Mouse (Mus musculus) heart, embryonic 14.5 days (tissue): ENCODE results near the gene Capns1. TPM values are rescaled to one million over a fixed set of nuclear protein-coding genes. Genes with fewer than 3 reads are reported as not detected.
"Not testable (repeated sequence)": the region's sequence is repeated elsewhere in the genome, so short reads cannot be mapped to it uniquely, and the experiment has no call there.

Experiments used
- ATAC-seq: fragments of 200-750 bp; cut with Nextera tagmentation; 2 replicates; pipeline ENCODE4 v1.8.0; 2017; ENCODE audit warnings: low read depth, moderate TSS enrichment; ENCODE audit not compliant: insufficient number of reproducible peaks, insufficient read depth, low FRiP score
- H3K27ac ChIP-seq, 2 experiments: fragments of 200-500 bp in 1 of 2; fragments of 300-500 bp in 1 of 2; sonication (generic) in 1 of 2; replicated peaks in 1 of 2; 2 replicates each; pipeline ENCODE4 v1.5.1; 2012 to 2014; ENCODE audit warnings: low read depth in 2 of 2, low read length in 2 of 2, control low read depth in 1 of 2, mild to moderate bottlenecking in 1 of 2, mixed read lengths in 1 of 2; ENCODE audit not compliant: control insufficient read depth in 1 of 2, insufficient read depth in 1 of 2
- H3K27me3 ChIP-seq: fragments of 300-500 bp; sonication (generic); 2 replicates; pipeline ENCODE4 v1.6.1; 2014; ENCODE audit warnings: mild to moderate bottlenecking, low read length, control low read depth; ENCODE audit not compliant: control insufficient read depth, insufficient read depth
- H3K36me3 ChIP-seq: fragments of 300-500 bp; sonication (generic); 2 replicates; pipeline ENCODE4 v1.6.1; 2014; ENCODE audit warnings: mild to moderate bottlenecking, control low read depth, low read length, mixed read lengths; ENCODE audit not compliant: control insufficient read depth, insufficient read depth
- H3K4me1 ChIP-seq, 2 experiments: fragments of 200-500 bp in 1 of 2; fragments of 300-500 bp in 1 of 2; sonication (generic) in 1 of 2; 2 replicates each; pipeline ENCODE4 v1.6.1; 2012 to 2014; ENCODE audit warnings: low read length in 2 of 2, control low read depth in 1 of 2, mixed read lengths in 1 of 2; ENCODE audit not compliant: control insufficient read depth in 2 of 2, insufficient read depth in 2 of 2
- H3K4me2 ChIP-seq: fragments of 300-500 bp; sonication (generic); 2 replicates; pipeline ENCODE4 v1.6.1; 2014; ENCODE audit warnings: mild to moderate bottlenecking, low read length
- H3K4me3 ChIP-seq, 2 experiments: fragments of 200-500 bp in 1 of 2; fragments of 300-500 bp in 1 of 2; sonication (generic) in 1 of 2; 2 replicates each; pipeline ENCODE4 v1.5.1; 2012 to 2014; ENCODE audit warnings: low read length in 2 of 2, mild to moderate bottlenecking in 2 of 2, control low read depth in 1 of 2, low read depth in 1 of 2, moderate library complexity in 1 of 2; ENCODE audit not compliant: control insufficient read depth in 1 of 2, insufficient read depth in 1 of 2
- H3K9ac ChIP-seq: fragments of 300-500 bp; sonication (generic); 2 replicates; pipeline ENCODE4 v1.6.1; 2014; ENCODE audit warnings: mild to moderate bottlenecking, low read length
- H3K9me3 ChIP-seq: fragments of 300-500 bp; sonication (generic); 2 replicates; pipeline ENCODE4 v1.6.1; 2016; ENCODE audit warnings: low read length, control low read depth; ENCODE audit not compliant: control insufficient read depth
- WGBS: fragments of 180-500 bp; shearing (Covaris S2); extraction: QIAGEN DNeasy Blood & Tissue Kit; methylation state at CpG from one replicate; pipeline ENCODE4 v1.1.7; 2014; 5-methylcytosine and 5-hydroxymethylcytosine counted together
- polyA plus RNA-seq: library from polyadenylated mRNA; unstranded; fragments of >200 nt; fragmentation: Nextera tagmentation; extraction: Ambion mirVana; gene quantifications from 2 replicates; pipeline ENCODE4 v1.2.1, GENCODE M21; 2014

Capns1 gene
- polyA plus RNA-seq, 1 experiment from 2014 or later: 73.7 TPM

- H3K9me3 ChIP-seq: no peaks in the 10 kb centered on the region
- peak overlapping the region in 1 of 2 experiments; percentile 22; a peak in 1 of 4 replicates for H3K27ac ChIP-seq
- no peaks in the 10 kb centered on the region for H3K36me3 ChIP-seq
- no peak for ATAC-seq
- H3K4me1 ChIP-seq: peaks cover 9 to 10% of the 10 kb centered on the region in 2 experiments; a peak in 3 of 4 replicates
- WGBS: 61% methylated on average over 11 of the region's 11 CpGs
- no peak overlapping the region for H3K4me3 ChIP-seq
- H3K9ac ChIP-seq: no peak overlapping the region
- no peak overlapping the region for H3K4me2 ChIP-seq
- H3K27me3 ChIP-seq: no peaks in the 10 kb centered on the region
These were observed 4.5 kb upstream of the Capns1 start for GRCm38 (mm10) chr7:30202895-30203690.

DNA sequence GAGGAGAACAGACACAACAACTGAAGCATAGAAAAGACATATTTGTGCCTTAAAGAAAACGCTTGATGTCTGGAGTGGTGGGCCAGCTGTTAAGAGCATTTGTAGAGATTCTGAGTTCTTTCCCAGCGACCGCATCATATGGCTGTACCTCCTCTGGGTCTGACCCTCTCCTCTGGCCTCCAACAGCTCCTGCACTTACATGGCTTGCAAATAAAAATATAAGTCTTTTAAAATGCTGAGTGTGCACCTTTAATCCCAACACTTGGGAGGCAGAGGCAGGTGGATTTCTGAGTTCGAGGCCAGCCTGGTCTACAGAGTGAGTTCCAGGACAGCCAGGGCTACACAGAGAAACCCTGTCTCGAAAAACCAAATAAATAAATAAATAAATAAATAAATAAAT is 2.0 kb upstream of the Capns1 start:
- ATAC-seq: not testable (repeated sequence)

DNA sequence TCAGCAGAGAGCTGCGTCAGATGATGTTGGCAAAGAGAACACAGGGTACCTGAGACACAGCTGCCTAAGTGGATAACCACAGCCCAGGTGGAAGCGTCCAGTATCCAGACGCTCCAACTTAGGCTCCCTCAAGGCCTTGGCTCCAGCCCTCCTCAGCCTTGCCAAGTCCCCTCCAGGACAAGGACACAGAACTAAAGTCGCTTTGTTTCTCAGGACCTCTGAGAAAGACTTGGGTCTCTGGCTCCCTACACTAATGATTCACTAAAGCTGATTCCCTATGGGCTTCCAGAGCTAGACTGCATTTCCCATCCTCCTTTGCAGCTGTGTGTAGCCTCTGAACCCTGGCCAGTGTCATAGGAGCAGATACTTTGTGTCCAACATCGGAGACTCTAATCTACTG is 1.6 kb upstream of the Capns1 start:
- Histone ChIP-seq H3K9ac (no peak overlapping the region), H3K4me1 (peaks cover 11 to 13% of the 10 kb centered on the region in 2 experiments; a peak in 3 of 4 replicates), H3K4me2 (no peak overlapping the region), H3K27ac (no peak overlapping the region), H3K36me3 (no peaks in the 10 kb centered on the region), H3K4me3 (no peak overlapping the region), H3K27me3 (no peaks in the 10 kb centered on the region), H3K9me3 (no peaks in the 10 kb centered on the region)
- ATAC-seq: no peak
- WGBS: 76% methylated on average over 5 of the region's 5 CpGs

More for the DNA sequence above, 2.0 kb upstream of the Capns1 start:
- H3K4me2 ChIP-seq, H3K9me3 ChIP-seq, H3K9ac ChIP-seq, H3K4me3 ChIP-seq, H3K36me3 ChIP-seq, H3K27ac ChIP-seq, H3K27me3 ChIP-seq: not testable (repeated sequence)
- WGBS: 85% methylated on average over 5 of the region's 5 CpGs
- peaks cover 10 to 13% of the 10 kb centered on the region in 2 experiments; a peak in 3 of 4 replicates for H3K4me1 ChIP-seq

GRCm38 (mm10) chr7:30199498-30200139 is 1.0 kb upstream of the Capns1 start:
- ATAC-seq: no peak
- H3K27ac ChIP-seq: no peak overlapping the region
- H3K4me2 ChIP-seq: no peak overlapping the region
- no peak overlapping the region for H3K9ac ChIP-seq
- H3K4me1 ChIP-seq: peaks cover 9 to 11% of the 10 kb centered on the region in 2 experiments; a peak in 2 of 4 replicates
- WGBS: 75% methylated on average over 18 of the region's 18 CpGs
- no peaks in the 10 kb centered on the region for H3K27me3 ChIP-seq
- no peaks in the 10 kb centered on the region for H3K36me3 ChIP-seq
- H3K4me3 ChIP-seq: no peak overlapping the region
- no peaks in the 10 kb centered on the region for H3K9me3 ChIP-seq

DNA sequence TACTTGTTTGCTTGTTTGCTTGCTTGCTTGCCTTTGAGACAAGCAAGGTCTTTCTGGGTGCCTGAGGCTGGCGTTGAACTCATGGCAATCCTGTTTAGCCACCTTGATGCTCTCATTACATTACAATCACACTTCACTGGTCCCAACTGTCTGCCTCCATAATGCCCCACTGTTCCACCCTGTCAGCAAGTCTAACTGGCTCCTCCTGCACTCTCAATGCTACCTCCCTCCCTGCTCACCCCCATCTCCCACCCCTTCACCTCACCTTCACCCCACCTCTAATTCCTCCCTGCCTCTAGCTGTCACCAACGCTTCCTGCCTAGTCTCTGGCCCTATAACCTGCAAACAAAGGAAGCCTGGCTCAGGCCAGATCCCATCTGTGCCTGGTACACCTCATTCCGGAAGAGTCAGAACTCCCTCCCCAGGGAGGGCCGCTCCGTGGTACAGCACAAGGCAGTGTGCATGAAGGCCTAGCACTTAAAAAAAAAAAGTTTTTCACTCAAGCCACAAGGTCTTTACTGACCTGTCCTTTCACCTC is 950 bp downstream of the Capns1 start:
- 56% methylated on average over 5 of the region's 5 CpGs for WGBS
- Histone ChIP-seq H3K9me3 (no peaks in the 10 kb centered on the region), H3K27me3 (no peaks in the 10 kb centered on the region), H3K4me2 (no peak overlapping the region), H3K4me3 (no peak overlapping the region), H3K9ac (no peak overlapping the region), H3K27ac (no peak overlapping the region), H3K4me1 (peaks cover 12 to 15% of the 10 kb centered on the region in 2 experiments), H3K36me3 (peaks cover 2% of the 10 kb centered on the region; the same call in 1 of the 2 replicates)
- ATAC-seq: no peak

DNA sequence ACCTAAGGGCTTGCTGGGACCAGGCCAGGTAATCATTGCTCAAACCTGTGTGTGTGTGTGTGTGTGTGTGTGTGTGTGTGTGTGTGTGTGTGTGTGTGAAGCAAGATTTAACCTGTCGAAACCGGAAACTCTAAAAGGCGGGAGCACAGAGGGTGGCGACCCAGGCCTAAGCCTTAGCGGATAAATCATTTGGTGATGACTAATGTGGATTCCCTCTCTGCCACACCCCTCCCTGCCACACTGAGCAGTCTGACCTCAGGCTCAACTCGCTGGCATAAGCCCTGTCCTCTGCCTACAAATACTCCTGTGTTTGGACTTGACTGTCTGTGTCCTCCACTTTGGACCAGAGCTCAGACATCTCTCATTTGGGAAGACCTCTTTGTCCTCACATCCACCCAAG is 2.4 kb downstream of the Capns1 start:
- Histone ChIP-seq H3K4me3 (no peak overlapping the region), H3K36me3 (peaks cover 16% of the 10 kb centered on the region), H3K27ac (no peak overlapping the region), H3K4me2 (no peak overlapping the region), H3K4me1 (peaks cover 12 to 16% of the 10 kb centered on the region in 2 experiments), H3K9me3 (no peaks in the 10 kb centered on the region), H3K9ac (no peak overlapping the region), H3K27me3 (no peaks in the 10 kb centered on the region)
- WGBS: 65% methylated on average over 6 of the region's 6 CpGs
- no peak for ATAC-seq

DNA sequence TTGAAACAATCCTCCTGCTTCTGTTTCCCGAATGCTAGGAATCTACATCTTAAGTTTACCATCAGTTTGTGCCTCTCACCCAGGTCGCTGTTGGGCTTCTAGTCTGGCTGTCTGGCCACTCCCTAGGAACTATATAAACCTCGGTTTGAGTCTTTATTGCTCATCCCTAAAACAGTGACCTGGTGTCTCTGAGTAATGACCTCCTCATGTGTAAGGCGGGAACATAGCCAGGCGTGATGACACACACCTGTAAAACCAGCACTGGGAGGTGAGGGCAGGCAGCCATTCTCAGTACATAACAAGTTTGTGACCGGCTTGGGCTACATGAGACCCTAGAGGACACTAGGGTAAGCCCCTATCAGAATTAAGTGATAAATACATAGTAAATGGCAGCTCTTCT is 3.1 kb downstream of the Capns1 start:
- peaks cover 12 to 16% of the 10 kb centered on the region in 2 experiments for H3K4me1 ChIP-seq
- H3K4me3 ChIP-seq: peak overlapping the region in 1 of 2 experiments; percentile 75; a peak in 1 of 4 replicates
- no peaks in the 10 kb centered on the region for H3K27me3 ChIP-seq
- ATAC-seq: no peak
- H3K36me3 ChIP-seq: peaks cover 24% of the 10 kb centered on the region
- no peaks in the 10 kb centered on the region for H3K9me3 ChIP-seq
- H3K4me2 ChIP-seq: peak overlapping the region; percentile 87
- WGBS: 69% methylated on average over 6 of the region's 6 CpGs
- no peak overlapping the region for H3K27ac ChIP-seq
- H3K9ac ChIP-seq: no peak overlapping the region; the same call in 1 of the 2 replicates
